Mouse (Mus musculus) midbrain, embryonic 15.5 days (tissue): ENCODE measurements around the gene Frs2. TPM values are rescaled to one million over a fixed set of nuclear protein-coding genes. Genes with fewer than 3 reads are reported as not detected.
A peak's percentile ranks its signal among the peaks of the same experiment; 100 is the strongest.
"Not testable (repeated sequence)": the region's sequence is repeated elsewhere in the genome, so short reads cannot be mapped to it uniquely, and the experiment has no call there.

Experiments used
- ATAC-seq: fragments of 200-750 bp; cut with Nextera tagmentation; replicated peaks from 2 replicates; pipeline ENCODE4 v1.8.0; 2017; ENCODE audit warnings: moderate TSS enrichment
- H3K27ac ChIP-seq: fragments of 300-500 bp; sonication (generic); 2 replicates; pipeline ENCODE4 v1.5.1; 2015; ENCODE audit warnings: mild to moderate bottlenecking, inconsistent platforms
- H3K27me3 ChIP-seq: fragments of 300-500 bp; sonication (generic); replicated peaks from 2 replicates; pipeline ENCODE4 v1.6.1; 2015; ENCODE audit warnings: inconsistent platforms
- H3K36me3 ChIP-seq: fragments of 300-500 bp; sonication (generic); replicated peaks from 2 replicates; pipeline ENCODE4 v1.6.1; 2015; ENCODE audit warnings: inconsistent platforms
- H3K4me1 ChIP-seq: fragments of 300-500 bp; sonication (generic); 2 replicates; pipeline ENCODE4 v1.6.1; 2015; ENCODE audit warnings: inconsistent platforms
- H3K4me2 ChIP-seq: fragments of 300-500 bp; sonication (generic); 2 replicates; pipeline ENCODE4 v1.6.1; 2015; ENCODE audit warnings: inconsistent platforms, mild to moderate bottlenecking, moderate library complexity
- H3K4me3 ChIP-seq: fragments of 300-500 bp; sonication (generic); 2 replicates; pipeline ENCODE4 v1.5.1; 2015; ENCODE audit warnings: mild to moderate bottlenecking, inconsistent platforms
- H3K9ac ChIP-seq: fragments of 300-500 bp; sonication (generic); 2 replicates; pipeline ENCODE4 v1.6.1; 2015; ENCODE audit warnings: mild to moderate bottlenecking, inconsistent platforms
- H3K9me3 ChIP-seq: fragments of 300-500 bp; sonication (generic); 2 replicates; pipeline ENCODE4 v1.6.1; 2016; ENCODE audit warnings: inconsistent platforms
- WGBS: fragments of 180-500 bp; shearing (Covaris S2); methylation state at CpG from one replicate; pipeline ENCODE4 v1.1.7; 2015; ENCODE audit warnings: mixed read lengths; 5-methylcytosine and 5-hydroxymethylcytosine counted together
- polyA plus RNA-seq: library from polyadenylated mRNA; unstranded; fragments of >200 nt; fragmentation: Nextera tagmentation; extraction: Ambion mirVana; gene quantifications from 2 replicates; pipeline ENCODE4 v1.2.1, GENCODE M21; 2015

The Frs2 gene
- polyA plus RNA-seq, 1 experiment from 2014 or later = 22.0 TPM

GRCm38 (mm10) chr10:117049253-117049652, 99.1 kb downstream of the Frs2 start:
- Histone ChIP-seq H3K4me1 (0 out of 2 replicates have a peak, but pooled peaks cover 3% of the 10 kb centered on the region), H3K36me3 (peaks cover 42% of the 10 kb centered on the region), H3K9me3 (no peaks in the 10 kb centered on the region), H3K4me3 (no peak overlapping the region), H3K9ac (no peak overlapping the region), H3K27ac (no peak overlapping the region), H3K27me3 (no peaks in the 10 kb centered on the region), H3K4me2 (no peak overlapping the region)
- WGBS = 79% methylated on average over 4 of the region's 4 CpGs
- ATAC-seq = no peak

GRCm38 (mm10) chr10:117045175-117046056, 102.9 kb downstream of the Frs2 start, which contains the start of gene Lrrc10:
Gene Lrrc10 (plus strand): TSS chr10:117045341.
- WGBS = 42% methylated on average over 40 of the region's 40 CpGs
- Histone ChIP-seq H3K4me3 (peak within 1 kb of the TSS; percentile 2; the same call in 1 of the 2 replicates), H3K9me3 (no peaks in the 10 kb centered on the region), H3K27me3 (no peaks in the 10 kb centered on the region), H3K27ac (no peak within 1 kb of the TSS), H3K9ac (no peak within 1 kb of the TSS), H3K4me1 (0 out of 2 replicates have a peak, but pooled peaks cover 3% of the 10 kb centered on the region), H3K36me3 (peaks cover 7% of the 10 kb centered on the region; the same call in 1 of the 2 replicates), H3K4me2 (peak within 1 kb of the TSS; percentile 37)
- ATAC-seq = 0 out of 2 replicates have a peak, but pooled peaks have one; percentile 32

- H3K27me3 ChIP-seq, H3K4me1 ChIP-seq, H3K4me2 ChIP-seq, H3K9me3 ChIP-seq, H3K27ac ChIP-seq, H3K36me3 ChIP-seq, ATAC-seq, H3K9ac ChIP-seq, H3K4me3 ChIP-seq: not testable (repeated sequence)
- 46% methylated on average over 16 of the region's 16 CpGs for WGBS
These were observed 104.7 kb downstream of the Frs2 start for GRCm38 (mm10) chr10:117043497-117044166.

- WGBS = 87% methylated on average over 14 of the region's 14 CpGs
- H3K4me2 ChIP-seq = no peak overlapping the region
- H3K9me3 ChIP-seq = no peaks in the 10 kb centered on the region
- no peak overlapping the region for H3K4me3 ChIP-seq
- no peak for ATAC-seq
- no peak overlapping the region for H3K27ac ChIP-seq
- H3K36me3 ChIP-seq = no peaks in the 10 kb centered on the region
- H3K4me1 ChIP-seq = 0 out of 2 replicates have a peak, but pooled peaks cover 3% of the 10 kb centered on the region
- no peak overlapping the region for H3K9ac ChIP-seq
- H3K27me3 ChIP-seq = no peaks in the 10 kb centered on the region
These were observed 106.0 kb downstream of the Frs2 start for GRCm38 (mm10) chr10:117042295-117042694.

GRCm38 (mm10) chr10:117040355-117040754, 108.0 kb downstream of the Frs2 start:
- H3K9me3 ChIP-seq = no peaks in the 10 kb centered on the region
- WGBS = 70% methylated on average over 6 of the region's 6 CpGs
- H3K4me1 ChIP-seq = no peaks in the 10 kb centered on the region
- no peak overlapping the region for H3K4me2 ChIP-seq
- ATAC-seq = no peak
- no peak overlapping the region for H3K4me3 ChIP-seq
- H3K36me3 ChIP-seq = no peaks in the 10 kb centered on the region
- no peaks in the 10 kb centered on the region for H3K27me3 ChIP-seq
- H3K27ac ChIP-seq = no peak overlapping the region
- no peak overlapping the region for H3K9ac ChIP-seq

GRCm38 (mm10) chr10:117033785-117034184, 114.5 kb downstream of the Frs2 start:
- Histone ChIP-seq H3K9ac (no peak overlapping the region), H3K4me3 (no peak overlapping the region), H3K36me3 (no peaks in the 10 kb centered on the region), H3K4me1 (peaks cover 2% of the 10 kb centered on the region; the same call in 1 of the 2 replicates), H3K27me3 (no peaks in the 10 kb centered on the region), H3K9me3 (no peaks in the 10 kb centered on the region), H3K4me2 (no peak overlapping the region), H3K27ac (no peak overlapping the region)
- 25% methylated on average over 8 of the region's 8 CpGs for WGBS
- ATAC-seq = 0 out of 2 replicates have a peak, but pooled peaks have one; percentile 54

- Histone ChIP-seq H3K36me3 (no peaks in the 10 kb centered on the region), H3K27ac (no peak overlapping the region), H3K4me1 (peaks cover 2% of the 10 kb centered on the region; the same call in 1 of the 2 replicates), H3K4me3 (no peak overlapping the region), H3K4me2 (no peak overlapping the region), H3K27me3 (no peaks in the 10 kb centered on the region), H3K9me3 (no peaks in the 10 kb centered on the region), H3K9ac (no peak overlapping the region)
- WGBS = 89% methylated on average over 3 of the region's 3 CpGs
- ATAC-seq = no peak
These were observed 117.2 kb downstream of the Frs2 start for GRCm38 (mm10) chr10:117031160-117031559.

- no peak overlapping the region for H3K4me3 ChIP-seq
- H3K9ac ChIP-seq = no peak overlapping the region
- H3K27ac ChIP-seq = no peak overlapping the region
- H3K36me3 ChIP-seq = no peaks in the 10 kb centered on the region
- no peak overlapping the region for H3K4me2 ChIP-seq
- no peak for ATAC-seq
- WGBS = 80% methylated on average over 8 of the region's 8 CpGs
- H3K4me1 ChIP-seq = peaks cover 2% of the 10 kb centered on the region; the same call in 1 of the 2 replicates
- H3K27me3 ChIP-seq = no peaks in the 10 kb centered on the region; the same call in 1 of the 2 replicates
- H3K9me3 ChIP-seq = no peaks in the 10 kb centered on the region
These were observed 122.2 kb downstream of the Frs2 start for GRCm38 (mm10) chr10:117026176-117026575.

- H3K27me3 ChIP-seq = not testable (repeated sequence)
These were observed 122.6 kb downstream of the Frs2 start for GRCm38 (mm10) chr10:117025776-117026175.

GRCm38 (mm10) chr10:117023693-117024092, 124.6 kb downstream of the Frs2 start:
- Histone ChIP-seq H3K4me2 (no peak overlapping the region), H3K9ac (no peak overlapping the region), H3K36me3 (no peaks in the 10 kb centered on the region), H3K4me3 (no peak overlapping the region), H3K27me3 (no peaks in the 10 kb centered on the region; the same call in 1 of the 2 replicates), H3K27ac (no peak overlapping the region), H3K4me1 (peaks cover 4% of the 10 kb centered on the region; the same call in 1 of the 2 replicates), H3K9me3 (no peaks in the 10 kb centered on the region)
- ATAC-seq = no peak
- 75% methylated on average over 16 of the region's 16 CpGs for WGBS

More at GRCm38 (mm10) chr10:117025776-117026175, 122.6 kb downstream of the Frs2 start:
- not testable (repeated sequence) for H3K9ac ChIP-seq, H3K27ac ChIP-seq, H3K4me1 ChIP-seq, H3K4me2 ChIP-seq, H3K4me3 ChIP-seq, ATAC-seq, H3K9me3 ChIP-seq, H3K36me3 ChIP-seq

GRCm38 (mm10) chr10:117021020-117021754, 127.1 kb downstream of the Frs2 start:
- Histone ChIP-seq H3K4me2 (no peak overlapping the region), H3K27ac (no peak overlapping the region), H3K27me3 (no peaks in the 10 kb centered on the region; the same call in 1 of the 2 replicates), H3K36me3 (no peaks in the 10 kb centered on the region), H3K9me3 (no peaks in the 10 kb centered on the region), H3K4me3 (no peak overlapping the region), H3K4me1 (peaks cover 13% of the 10 kb centered on the region), H3K9ac (no peak overlapping the region)
- 22% methylated on average over 21 of the region's 21 CpGs for WGBS
- no peak for ATAC-seq
